Mouse (Mus musculus): ENCODE measurements around the gene Icam5.

- TF ChIP-seq CTCF (IDR thresholded peaks at IDR 0.05; ENCODE audit: insufficient read depth, low read depth, low read length), result no peak
- TF ChIP-seq POLR2A (IDR thresholded peaks at IDR 0.05; ENCODE audit: insufficient read depth, low read depth, low read length), result no peak
Observed at GRCm38 (mm10) chr9:21067006-21067684, 35.3 kb downstream of the Icam5 start, which contains the start of gene Zglp1.

All from olfactory bulb, adult 2 months (tissue).